Mouse (Mus musculus) heart, embryonic 13.5 days (tissue): Measurements from ENCODE around the gene Tmem178b. TPM values are rescaled to one million over a fixed set of nuclear protein-coding genes. Genes with fewer than 3 reads are reported as not detected.

Experiments
- ATAC-seq: fragments of 200-750 bp; cut with Nextera tagmentation; 2 replicates; pipeline ENCODE4 v1.8.0; 2017; ENCODE audit warnings: moderate TSS enrichment; ENCODE audit not compliant: insufficient number of reproducible peaks, low FRiP score, low TSS enrichment; ENCODE audit errors: extremely low read depth
- H3K27ac ChIP-seq: fragments of 300-500 bp; sonication (generic); replicated peaks from 2 replicates; pipeline ENCODE4 v1.5.1; 2015; ENCODE audit warnings: moderate library complexity, mild to moderate bottlenecking, inconsistent platforms
- H3K27me3 ChIP-seq: fragments of 300-500 bp; sonication (generic); replicated peaks from 2 replicates; pipeline ENCODE4 v1.6.1; 2015; ENCODE audit warnings: mild to moderate bottlenecking, inconsistent platforms
- H3K36me3 ChIP-seq: fragments of 300-500 bp; sonication (generic); 2 replicates; pipeline ENCODE4 v1.6.1; 2015; ENCODE audit warnings: mild to moderate bottlenecking, inconsistent platforms
- H3K4me1 ChIP-seq: fragments of 300-500 bp; sonication (generic); 2 replicates; pipeline ENCODE4 v1.6.1; 2015; ENCODE audit warnings: inconsistent platforms
- H3K4me2 ChIP-seq: fragments of 300-500 bp; sonication (generic); 2 replicates; pipeline ENCODE4 v1.6.1; 2015; ENCODE audit warnings: inconsistent platforms, mild to moderate bottlenecking, moderate library complexity
- H3K4me3 ChIP-seq: fragments of 300-500 bp; sonication (generic); 2 replicates; pipeline ENCODE4 v1.5.1; 2015; ENCODE audit warnings: moderate library complexity, mild to moderate bottlenecking, inconsistent platforms
- H3K9ac ChIP-seq: fragments of 300-500 bp; sonication (generic); 2 replicates; pipeline ENCODE4 v1.6.1; 2015; ENCODE audit warnings: inconsistent platforms, mild to moderate bottlenecking, moderate library complexity
- H3K9me3 ChIP-seq: fragments of 300-500 bp; sonication (generic); 2 replicates; pipeline ENCODE4 v1.6.1; 2016; ENCODE audit warnings: inconsistent platforms
- WGBS: fragments of 180-500 bp; shearing (Covaris S2); methylation state at CpG from one replicate; pipeline ENCODE4 v1.1.7; 2015; ENCODE audit warnings: mixed read lengths; 5-methylcytosine and 5-hydroxymethylcytosine counted together
- polyA plus RNA-seq: library from polyadenylated mRNA; unstranded; fragments of >200 nt; fragmentation: Nextera tagmentation; extraction: Ambion mirVana; gene quantifications from 2 replicates; pipeline ENCODE4 v1.2.1, GENCODE M21; 2015

The Tmem178b gene
- polyA plus RNA-seq, 1 experiment from 2014 or later: 0.03 TPM

DNA sequence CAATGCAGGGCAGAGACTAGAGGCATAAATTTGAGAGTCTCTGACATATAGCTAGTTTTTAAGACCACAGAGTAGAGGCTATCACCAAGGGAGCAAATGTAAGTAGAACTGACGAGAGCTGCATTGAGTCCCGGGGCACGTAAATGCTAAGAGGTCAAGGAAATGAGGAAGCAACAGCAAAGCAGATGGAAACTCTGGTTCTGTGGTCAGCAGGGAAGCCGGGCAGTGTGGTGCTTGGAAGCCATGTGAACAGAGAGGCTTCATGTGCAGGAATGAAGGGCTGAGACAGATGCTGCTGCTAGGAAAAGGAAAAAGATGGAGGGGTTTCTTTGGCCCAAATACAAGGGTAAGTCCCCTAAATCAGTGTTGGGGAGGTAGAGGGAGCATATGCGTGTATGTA is 237.0 kb downstream of the Tmem178b start:
- Histone ChIP-seq H3K4me3 (no peak overlapping the region), H3K9me3 (no peaks in the 10 kb centered on the region), H3K36me3 (no peaks in the 10 kb centered on the region), H3K27me3 (no peaks in the 10 kb centered on the region), H3K9ac (no peak overlapping the region), H3K27ac (no peak overlapping the region), H3K4me2 (no peak overlapping the region), H3K4me1 (no peaks in the 10 kb centered on the region)
- WGBS: 72% methylated on average over 5 of the region's 5 CpGs
- no peak for ATAC-seq

GRCm38 (mm10) chr6:40110729-40111128 is 237.7 kb downstream of the Tmem178b start:
- no peak overlapping the region for H3K4me2 ChIP-seq
- H3K27ac ChIP-seq: no peak overlapping the region
- H3K27me3 ChIP-seq: no peaks in the 10 kb centered on the region
- no peak overlapping the region for H3K9ac ChIP-seq
- no peaks in the 10 kb centered on the region for H3K36me3 ChIP-seq
- ATAC-seq: no peak
- no peaks in the 10 kb centered on the region for H3K4me1 ChIP-seq
- no peak overlapping the region for H3K4me3 ChIP-seq
- WGBS: 65% methylated on average over 2 of the region's 2 CpGs
- no peaks in the 10 kb centered on the region for H3K9me3 ChIP-seq

GRCm38 (mm10) chr6:40112488-40112887 is 239.4 kb downstream of the Tmem178b start:
- ATAC-seq: no peak
- H3K9me3 ChIP-seq: no peaks in the 10 kb centered on the region
- H3K9ac ChIP-seq: no peak overlapping the region
- no peak overlapping the region for H3K4me2 ChIP-seq
- H3K27me3 ChIP-seq: no peaks in the 10 kb centered on the region
- no peaks in the 10 kb centered on the region for H3K36me3 ChIP-seq
- H3K27ac ChIP-seq: no peak overlapping the region
- H3K4me3 ChIP-seq: no peak overlapping the region
- H3K4me1 ChIP-seq: no peaks in the 10 kb centered on the region
- WGBS: 67% methylated on average over 10 of the region's 10 CpGs

DNA sequence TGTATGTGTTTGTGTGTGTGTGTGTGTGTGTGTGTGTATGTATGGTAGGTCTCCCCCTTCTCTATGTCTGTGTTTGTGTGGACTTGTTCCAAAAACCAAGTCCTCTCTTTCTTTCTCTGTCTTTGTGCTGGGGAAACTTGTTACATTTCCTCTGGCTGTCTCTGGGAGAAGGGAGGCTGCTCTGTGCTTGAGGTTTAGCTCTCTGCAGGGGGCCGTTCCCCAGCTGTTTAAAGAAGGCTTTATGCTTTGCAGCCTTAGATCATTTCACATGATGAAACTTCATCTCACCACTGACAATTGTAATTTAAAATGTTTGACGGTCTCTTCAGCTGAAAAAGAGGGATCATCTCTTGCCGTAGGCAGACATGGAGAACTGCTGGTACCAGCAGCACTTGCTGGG is 243.2 kb downstream of the Tmem178b start:
- Histone ChIP-seq H3K4me2 (no peak overlapping the region), H3K4me3 (no peak overlapping the region), H3K27me3 (no peaks in the 10 kb centered on the region), H3K36me3 (no peaks in the 10 kb centered on the region), H3K4me1 (no peaks in the 10 kb centered on the region), H3K27ac (no peak overlapping the region), H3K9ac (no peak overlapping the region), H3K9me3 (no peaks in the 10 kb centered on the region)
- WGBS: 55% methylated on average over 3 of the region's 3 CpGs
- ATAC-seq: no peak

DNA sequence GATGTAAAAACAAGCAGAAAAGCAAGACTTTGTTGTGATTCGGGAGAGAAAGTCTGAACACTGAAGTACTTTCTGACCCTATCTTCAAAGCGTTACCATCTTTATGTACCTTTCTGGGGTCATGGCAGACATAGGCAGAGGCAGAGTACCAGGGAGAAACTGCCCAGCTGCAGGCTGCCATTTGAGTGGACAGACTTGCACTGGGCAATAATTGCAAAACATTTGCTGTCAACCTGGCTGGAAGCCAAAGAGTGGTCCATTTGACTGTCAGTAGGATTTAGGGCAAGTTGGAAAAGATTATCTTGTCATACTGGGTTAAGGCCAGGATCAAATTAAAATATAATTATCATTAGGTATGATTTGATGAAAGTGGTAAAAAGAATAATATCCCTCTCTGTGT is 247.1 kb downstream of the Tmem178b start:
- H3K9ac ChIP-seq: no peak overlapping the region
- H3K27me3 ChIP-seq: no peaks in the 10 kb centered on the region
- no peak overlapping the region for H3K4me2 ChIP-seq
- H3K4me3 ChIP-seq: no peak overlapping the region
- no peaks in the 10 kb centered on the region for H3K9me3 ChIP-seq
- H3K4me1 ChIP-seq: no peaks in the 10 kb centered on the region
- H3K36me3 ChIP-seq: no peaks in the 10 kb centered on the region
- H3K27ac ChIP-seq: no peak overlapping the region
- WGBS: 78% methylated on average over 2 of the region's 2 CpGs
- ATAC-seq: no peak

DNA sequence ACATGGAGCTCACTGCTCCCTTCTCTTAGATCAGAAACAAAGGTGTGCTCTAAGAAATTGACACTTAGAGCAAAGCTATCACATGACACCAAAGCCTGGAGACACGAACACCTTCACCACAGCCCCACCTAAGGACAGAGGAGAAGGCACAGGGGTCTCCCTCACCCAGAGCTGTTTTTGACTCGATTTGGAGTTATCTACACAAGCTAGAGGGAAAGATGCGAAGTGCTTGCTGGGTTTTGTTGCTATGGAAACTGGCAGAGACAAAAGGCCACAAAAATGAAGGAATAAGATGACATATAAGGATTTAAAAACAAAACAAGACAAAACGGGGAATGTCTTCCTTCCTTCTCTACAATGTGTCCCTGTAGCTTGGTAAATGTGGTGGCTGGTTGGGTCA is 248.4 kb downstream of the Tmem178b start:
- 52% methylated on average over 4 of the region's 4 CpGs for WGBS
- Histone ChIP-seq H3K4me2 (no peak overlapping the region), H3K4me1 (0 out of 2 replicates have a peak, but pooled peaks cover 3% of the 10 kb centered on the region), H3K27me3 (no peaks in the 10 kb centered on the region), H3K9ac (no peak overlapping the region), H3K27ac (no peak overlapping the region), H3K9me3 (no peaks in the 10 kb centered on the region), H3K36me3 (no peaks in the 10 kb centered on the region), H3K4me3 (no peak overlapping the region)
- ATAC-seq: no peak

GRCm38 (mm10) chr6:40123070-40123690 is 250.1 kb downstream of the Tmem178b start:
- H3K9ac ChIP-seq: no peak overlapping the region
- H3K4me1 ChIP-seq: 0 out of 2 replicates have a peak, but pooled peaks cover 3% of the 10 kb centered on the region
- 52% methylated on average over 12 of the region's 12 CpGs for WGBS
- no peaks in the 10 kb centered on the region for H3K36me3 ChIP-seq
- ATAC-seq: no peak
- H3K9me3 ChIP-seq: no peaks in the 10 kb centered on the region
- no peak overlapping the region for H3K4me2 ChIP-seq
- H3K27me3 ChIP-seq: no peaks in the 10 kb centered on the region
- H3K27ac ChIP-seq: no peak overlapping the region
- no peak overlapping the region for H3K4me3 ChIP-seq

GRCm38 (mm10) chr6:40123960-40124359 is 250.9 kb downstream of the Tmem178b start:
- no peak overlapping the region for H3K4me2 ChIP-seq
- no peaks in the 10 kb centered on the region for H3K27me3 ChIP-seq
- no peak overlapping the region for H3K4me3 ChIP-seq
- no peaks in the 10 kb centered on the region for H3K9me3 ChIP-seq
- H3K27ac ChIP-seq: no peak overlapping the region
- H3K36me3 ChIP-seq: no peaks in the 10 kb centered on the region
- H3K4me1 ChIP-seq: 0 out of 2 replicates have a peak, but pooled peaks cover 3% of the 10 kb centered on the region
- no peak for ATAC-seq
- no peak overlapping the region for H3K9ac ChIP-seq

GRCm38 (mm10) chr6:40128716-40129115 is 255.6 kb downstream of the Tmem178b start:
- Histone ChIP-seq H3K9ac (no peak overlapping the region), H3K36me3 (no peaks in the 10 kb centered on the region), H3K4me2 (no peak overlapping the region), H3K4me1 (0 out of 2 replicates have a peak, but pooled peaks cover 6% of the 10 kb centered on the region), H3K9me3 (no peaks in the 10 kb centered on the region), H3K27me3 (no peaks in the 10 kb centered on the region), H3K4me3 (no peak overlapping the region), H3K27ac (no peak overlapping the region)
- WGBS: 72% methylated on average over 6 of the region's 6 CpGs
- no peak for ATAC-seq

GRCm38 (mm10) chr6:40131936-40132335 is 258.9 kb downstream of the Tmem178b start:
- Histone ChIP-seq H3K4me2 (no peak overlapping the region), H3K4me1 (0 out of 2 replicates have a peak, but pooled peaks cover 5% of the 10 kb centered on the region), H3K27ac (no peak overlapping the region), H3K27me3 (no peaks in the 10 kb centered on the region), H3K4me3 (no peak overlapping the region), H3K36me3 (no peaks in the 10 kb centered on the region), H3K9me3 (no peaks in the 10 kb centered on the region), H3K9ac (no peak overlapping the region)
- 87% methylated on average over 1 of the region's 1 CpGs for WGBS
- no peak for ATAC-seq

DNA sequence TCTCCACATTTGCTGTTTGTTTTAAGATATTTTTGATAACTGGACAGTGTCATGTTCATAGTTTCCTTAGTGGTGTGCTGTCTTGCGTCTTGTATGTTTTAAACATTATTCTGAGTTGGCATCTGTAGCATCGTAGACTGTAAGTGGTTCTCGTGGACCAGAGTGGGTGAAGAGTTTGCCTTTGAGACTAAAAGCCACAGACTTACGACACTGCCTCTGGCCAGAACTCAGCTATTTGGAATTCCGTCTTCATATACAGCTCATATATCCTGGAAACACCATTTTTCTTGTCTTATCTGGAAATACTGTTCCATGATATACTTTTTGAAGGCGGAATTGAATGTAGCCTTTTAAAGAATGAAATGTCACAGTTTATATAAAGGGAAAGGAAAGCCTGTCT is 260.4 kb downstream of the Tmem178b start:
- no peaks in the 10 kb centered on the region for H3K9me3 ChIP-seq
- H3K27ac ChIP-seq: no peak overlapping the region
- H3K4me3 ChIP-seq: no peak overlapping the region
- H3K9ac ChIP-seq: no peak overlapping the region
- ATAC-seq: no peak
- no peaks in the 10 kb centered on the region for H3K36me3 ChIP-seq
- WGBS: 69% methylated on average over 6 of the region's 6 CpGs
- H3K27me3 ChIP-seq: no peaks in the 10 kb centered on the region
- H3K4me2 ChIP-seq: no peak overlapping the region
- 0 out of 2 replicates have a peak, but pooled peaks cover 5% of the 10 kb centered on the region for H3K4me1 ChIP-seq

DNA sequence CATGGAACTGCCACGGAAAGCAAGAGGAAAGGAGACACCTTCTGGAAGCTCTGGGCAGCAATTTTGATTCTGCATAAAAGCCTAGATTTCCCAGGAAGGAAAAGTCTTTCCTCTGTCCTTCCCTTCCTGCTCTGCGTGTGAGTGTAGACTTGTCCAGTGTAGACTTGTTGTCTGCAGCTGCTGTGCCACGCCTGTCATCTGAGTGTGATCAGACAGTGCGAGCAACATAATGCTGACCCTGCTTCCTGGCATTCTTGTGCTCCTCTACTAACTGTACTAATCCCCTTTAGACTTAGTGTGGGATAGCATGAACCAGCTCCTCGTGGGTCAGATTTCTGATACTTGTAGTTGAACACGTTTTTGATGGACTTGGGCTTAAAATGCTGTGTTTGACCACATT is 262.6 kb downstream of the Tmem178b start:
- Histone ChIP-seq H3K27me3 (no peaks in the 10 kb centered on the region), H3K4me3 (no peak overlapping the region), H3K4me2 (no peak overlapping the region), H3K9ac (no peak overlapping the region), H3K27ac (no peak overlapping the region), H3K4me1 (0 out of 2 replicates have a peak, but pooled peaks cover 5% of the 10 kb centered on the region), H3K36me3 (no peaks in the 10 kb centered on the region), H3K9me3 (no peaks in the 10 kb centered on the region)
- WGBS: 70% methylated on average over 6 of the region's 6 CpGs
- no peak for ATAC-seq
